Mouse (Mus musculus) 3T3-L1 (cell line): ENCODE measurements around the gene Mtr.

Experiments
- DNase-seq: peaks from one replicate; pipeline ENCODE4 v3.0.0-alpha.2; 2015; ENCODE audit warnings: low read depth, low spot score

The Mtr gene

DNA sequence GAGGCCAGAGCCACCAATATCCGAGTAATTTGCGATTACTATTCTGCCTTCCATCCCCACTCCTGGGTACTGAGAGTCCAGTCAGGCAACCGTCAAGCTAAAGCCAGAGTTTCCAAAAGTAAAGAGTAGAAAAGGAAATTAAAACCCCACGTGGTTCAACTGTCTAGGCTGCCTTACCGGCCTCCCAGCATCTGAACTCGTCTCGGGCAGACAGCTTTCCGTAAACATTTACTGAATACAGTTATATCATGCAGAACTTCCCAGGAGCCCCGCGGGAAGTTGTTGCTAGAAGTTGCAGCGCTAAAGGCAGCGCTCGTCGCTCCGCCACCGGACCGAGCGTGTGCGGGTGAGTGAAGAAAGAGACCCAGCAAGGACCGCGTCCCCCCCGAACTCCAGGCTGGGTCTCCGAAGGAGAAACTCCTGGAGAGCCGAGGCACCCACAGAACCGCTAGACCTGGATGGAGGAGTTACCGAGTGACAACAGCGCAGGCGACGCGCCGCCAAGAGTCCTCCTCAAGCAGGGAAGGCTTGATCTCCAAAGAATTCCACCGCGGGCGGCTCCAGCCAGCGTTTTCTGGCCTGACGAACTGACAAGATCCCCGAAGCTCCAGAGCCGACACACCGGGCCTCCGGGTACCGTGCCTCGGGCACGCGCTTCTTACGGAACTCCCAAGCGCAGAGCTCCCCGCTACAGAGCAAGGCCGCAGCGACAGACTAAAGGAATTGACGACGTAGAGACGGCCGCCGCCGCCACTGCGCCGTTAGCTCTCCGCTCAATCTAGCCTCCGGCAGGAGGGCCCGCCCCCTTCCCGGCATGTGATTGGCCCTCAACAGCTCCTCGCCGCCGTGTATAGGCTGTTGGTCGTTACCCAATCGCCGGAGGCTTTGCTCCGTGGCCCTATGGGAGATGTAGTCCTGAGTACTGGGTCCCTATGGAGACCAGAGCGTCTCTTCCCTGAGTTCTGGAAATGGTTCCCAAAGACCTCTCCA, at the start of gene Mtr:
TSS of gene Mtr (minus strand) at position 723 of the 990 bp plus-strand sequence.
- DNase-seq, result peak; percentile 98

DNA sequence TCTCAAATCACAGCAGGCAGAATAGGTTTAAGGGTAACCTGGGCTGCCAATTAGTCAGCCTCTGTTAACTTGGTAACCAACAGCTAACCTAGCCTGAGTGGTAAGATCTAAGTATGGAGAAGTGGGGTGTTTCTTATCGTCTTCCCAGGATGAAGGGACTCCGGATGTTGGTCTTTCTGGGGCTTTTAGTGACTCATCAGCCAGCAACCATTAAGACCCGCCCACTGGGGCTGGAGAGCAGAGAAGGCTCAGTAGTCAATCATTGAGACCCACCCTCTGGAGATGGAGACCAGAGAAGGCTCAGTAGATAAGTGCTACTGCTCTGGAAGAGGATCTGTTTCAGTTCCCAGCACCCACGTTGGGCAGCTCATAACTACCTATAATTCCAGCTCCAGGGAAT, 49.4 kb upstream of the Mtr start:
- DNase-seq, result no peak

GRCm38 (mm10) chr13:12305540-12305939, 47.6 kb upstream of the Mtr start:
- DNase-seq, result no peak

DNA sequence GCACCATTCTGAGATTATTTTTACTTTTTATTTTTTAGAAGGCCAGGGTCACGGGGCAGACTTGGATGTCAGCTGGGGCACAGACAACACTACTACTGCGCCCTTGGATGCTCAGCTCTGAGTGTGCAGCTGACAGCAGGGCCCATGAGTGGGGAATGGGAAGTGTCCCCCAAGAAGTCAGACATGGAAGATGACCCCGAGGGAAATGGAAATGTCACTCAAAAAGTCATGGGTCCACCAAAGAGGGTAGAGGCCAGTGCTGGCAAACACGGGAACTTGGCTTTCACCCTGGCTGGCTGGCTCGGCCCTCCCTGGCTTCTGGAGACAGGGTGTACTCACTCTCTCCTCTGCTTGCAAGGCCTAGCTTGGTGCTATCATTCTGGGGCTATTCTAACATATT, 47.1 kb upstream of the Mtr start:
- no peak for DNase-seq

- no peak for DNase-seq
Measured at GRCm38 (mm10) chr13:12297777-12298176, 39.9 kb upstream of the Mtr start.

DNA sequence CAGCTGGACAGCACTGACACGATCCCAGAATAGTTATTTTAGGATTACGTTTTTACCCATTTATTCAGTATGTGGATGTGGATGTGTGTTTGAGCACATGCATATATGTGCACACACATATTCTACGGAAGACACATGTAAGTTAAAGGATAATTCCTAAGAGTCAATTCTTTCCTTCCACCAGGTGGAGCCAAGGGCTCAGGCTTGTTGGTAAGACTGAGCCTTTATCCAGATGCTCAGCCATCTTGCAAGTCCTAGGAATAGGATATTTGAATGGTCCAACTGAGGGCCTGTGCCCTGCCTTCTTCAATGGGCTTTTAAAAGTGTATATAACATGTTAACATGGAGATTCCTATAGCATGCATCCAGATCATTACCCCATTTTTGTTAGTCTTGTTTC, 38.8 kb upstream of the Mtr start:
- DNase-seq, result peak; percentile 53

GRCm38 (mm10) chr13:12293810-12294209, 35.9 kb upstream of the Mtr start:
- peak; percentile 56 for DNase-seq

DNA sequence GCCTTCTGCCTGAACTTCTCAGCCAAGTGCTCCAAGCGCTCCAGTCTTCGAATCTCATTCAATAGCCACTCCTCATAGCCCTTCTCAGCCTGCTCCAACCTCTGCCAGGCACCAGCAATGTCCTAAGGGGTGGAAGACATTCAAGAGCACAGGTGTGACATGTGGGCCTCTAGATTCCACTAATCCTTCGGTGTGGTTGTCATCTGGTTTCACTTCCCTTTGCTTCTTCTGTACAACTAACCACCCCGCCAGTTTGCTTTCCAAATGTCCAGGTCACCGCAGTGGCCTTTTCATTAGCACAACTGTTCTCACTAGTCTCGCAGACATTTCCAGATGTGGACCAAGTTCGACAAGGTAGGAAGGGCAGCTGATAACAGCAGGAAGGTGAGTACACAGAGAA, 32.8 kb upstream of the Mtr start:
- no peak for DNase-seq

DNA sequence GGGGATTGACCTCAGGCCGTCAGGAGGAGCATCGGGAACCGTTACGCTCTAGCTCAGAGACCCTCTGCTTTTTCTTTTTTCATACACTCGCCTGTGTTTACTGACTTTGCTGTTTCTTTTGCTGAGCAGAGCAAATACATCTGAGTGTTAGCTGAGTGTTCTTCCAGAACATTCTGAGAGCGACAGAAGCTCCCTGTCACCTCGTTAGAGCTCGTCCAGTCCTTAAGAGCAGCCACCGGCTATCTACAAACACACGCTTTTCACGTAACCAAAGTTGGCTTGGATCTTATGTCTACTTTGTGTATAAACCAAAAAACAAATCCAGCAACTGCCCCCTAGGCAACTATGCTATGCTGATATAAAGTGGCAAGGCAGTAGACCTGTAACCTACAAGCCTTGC, 26.6 kb upstream of the Mtr start:
- no peak for DNase-seq

- peak; percentile 33 for DNase-seq
Measured at GRCm38 (mm10) chr13:12283826-12284225, 25.9 kb upstream of the Mtr start.

DNA sequence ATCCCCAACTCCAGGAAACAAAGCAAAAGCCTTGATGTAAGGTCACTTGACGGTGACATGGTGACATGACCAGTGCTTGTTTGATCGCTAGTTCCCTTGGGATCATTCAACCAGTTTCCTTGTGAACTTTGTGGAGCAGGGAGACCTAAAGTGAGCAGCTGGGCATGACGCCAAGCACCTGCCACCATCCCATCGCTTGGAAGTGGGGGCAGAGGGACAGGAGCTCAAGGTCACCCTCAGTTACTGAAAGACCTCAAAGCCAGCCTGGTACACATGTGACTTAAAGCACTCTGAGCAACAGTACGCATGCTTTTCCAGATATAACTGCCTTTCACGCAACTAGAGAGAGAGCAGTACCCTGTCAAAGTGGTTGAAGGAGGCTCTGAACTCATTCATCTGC, 16.8 kb upstream of the Mtr start:
- DNase-seq, result no peak

DNA sequence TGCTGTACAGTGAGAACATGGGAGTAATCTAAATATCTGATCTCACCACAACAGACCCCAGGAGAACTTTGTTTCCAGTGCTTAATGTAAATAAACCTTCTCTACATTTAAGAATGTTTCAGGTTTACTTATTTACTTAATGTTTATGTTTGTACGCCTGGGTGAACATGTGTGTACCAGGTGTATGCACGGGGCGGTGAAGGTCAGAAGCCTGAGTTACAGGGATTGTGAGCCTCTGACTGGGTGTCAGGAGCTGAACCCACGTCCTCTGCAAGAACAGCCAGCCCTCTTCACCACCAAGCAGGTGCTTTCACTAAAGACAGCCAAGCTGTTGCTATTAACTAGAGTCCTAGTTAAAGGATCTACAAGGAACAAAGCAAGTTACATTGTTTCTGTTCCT, 16.3 kb upstream of the Mtr start:
- no peak for DNase-seq

DNA sequence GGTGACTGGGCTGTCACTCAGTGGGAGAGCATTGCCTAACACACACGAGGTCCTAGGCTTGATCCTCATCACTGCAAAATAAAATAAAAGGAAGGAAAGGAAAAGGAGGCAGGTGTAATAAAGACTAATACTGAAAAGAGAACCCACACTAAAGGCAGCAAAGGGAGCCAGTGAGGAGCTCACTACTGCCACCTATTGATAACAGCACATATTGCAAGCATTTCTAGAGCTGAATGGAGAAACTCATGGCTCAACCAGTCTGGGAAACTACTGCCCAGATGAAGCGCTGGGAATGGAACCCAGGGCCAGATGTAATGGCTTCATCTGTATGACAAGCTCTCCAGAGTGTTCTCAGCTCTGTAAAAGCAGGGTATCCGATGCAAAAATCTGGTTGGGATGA, 15.0 kb upstream of the Mtr start:
- DNase-seq, result peak; percentile 67

DNA sequence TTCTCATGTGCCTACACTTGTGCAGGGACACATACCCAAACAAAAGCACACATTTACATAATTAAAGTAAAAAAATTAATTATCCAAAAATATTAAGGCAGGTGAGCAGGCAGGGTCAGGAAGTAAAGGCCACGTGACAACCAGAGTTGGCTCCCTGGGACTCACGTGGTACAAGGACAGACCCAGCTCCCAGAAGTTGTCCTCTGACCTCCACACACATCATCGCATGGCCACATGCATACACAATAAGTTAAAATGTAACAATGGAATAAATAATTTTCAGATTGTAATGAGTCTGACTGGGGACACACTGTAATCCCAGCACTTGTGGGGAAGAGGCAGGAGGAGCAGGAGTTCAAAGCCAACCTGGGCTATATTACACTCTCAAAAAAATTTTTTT, 10.1 kb upstream of the Mtr start:
- DNase-seq, result no peak

DNA sequence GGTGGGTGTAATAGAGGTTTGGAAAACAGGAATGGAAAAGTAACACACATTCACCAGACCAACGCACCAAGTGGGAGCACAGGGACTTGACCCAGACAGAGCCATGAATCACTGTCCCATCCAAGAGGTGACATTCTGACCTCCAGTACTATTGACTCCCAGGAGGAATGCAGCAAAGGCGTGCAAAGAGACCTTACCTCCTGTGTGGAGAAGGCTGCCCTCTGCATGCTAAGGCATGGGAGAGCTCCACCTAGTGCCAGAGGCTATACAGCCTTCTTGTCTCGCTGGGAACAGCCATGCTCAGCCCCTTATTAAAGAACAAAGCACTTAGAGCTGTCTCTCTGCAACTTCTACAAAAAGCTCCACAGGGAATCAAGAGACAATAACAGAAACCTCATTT, 9.2 kb upstream of the Mtr start:
- DNase-seq, result no peak

DNA sequence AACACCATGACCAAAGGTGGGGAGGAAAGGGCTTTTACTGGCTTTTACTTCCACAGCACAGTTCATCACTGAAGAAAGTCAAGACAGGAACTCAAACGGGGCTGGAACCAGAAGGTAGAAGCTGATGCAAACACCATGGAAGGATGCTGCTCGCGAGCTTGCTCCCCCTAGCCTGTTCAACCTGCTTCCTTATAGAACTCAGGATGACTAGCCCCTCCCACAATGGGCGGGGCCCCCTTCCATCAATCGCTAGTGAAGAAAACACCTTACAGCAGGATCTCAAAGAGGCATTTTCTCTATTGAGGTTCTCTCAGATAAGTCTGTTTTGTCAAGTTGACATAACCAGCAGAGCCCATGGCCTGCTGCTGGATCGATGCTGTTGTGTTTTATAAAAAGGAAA, 6.1 kb upstream of the Mtr start:
- no peak for DNase-seq

GRCm38 (mm10) chr13:12261505-12261904, 3.6 kb upstream of the Mtr start:
- peak; percentile 14 for DNase-seq

DNA sequence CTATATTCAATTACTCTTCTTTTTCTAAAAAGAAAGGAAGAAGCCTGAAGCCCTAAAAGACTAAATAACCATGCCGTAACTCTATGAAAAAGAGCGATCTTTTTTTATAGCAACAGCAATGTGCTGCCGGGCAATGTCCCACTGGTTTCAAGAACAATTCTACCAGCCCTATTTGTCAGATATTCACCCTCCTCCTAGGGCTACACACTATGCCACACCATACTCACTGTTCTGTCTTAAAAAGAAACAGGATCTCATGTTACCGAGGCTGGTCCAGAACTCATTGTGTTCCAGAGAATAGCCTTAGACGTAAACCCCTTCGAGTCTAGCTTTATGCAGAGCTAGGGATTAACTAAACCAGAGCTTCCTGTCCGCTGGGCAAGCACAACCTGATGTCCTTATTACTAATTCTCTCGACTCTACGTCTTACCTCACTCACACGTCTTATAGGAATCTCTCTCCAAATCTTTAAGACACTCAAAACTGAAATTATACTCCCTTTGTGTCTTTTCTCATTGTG, 982 bp downstream of the Mtr start:
- DNase-seq, result peak; percentile 42

- peak; percentile 17 for DNase-seq
Measured at GRCm38 (mm10) chr13:12255911-12256705, 1.8 kb downstream of the Mtr start.

DNA sequence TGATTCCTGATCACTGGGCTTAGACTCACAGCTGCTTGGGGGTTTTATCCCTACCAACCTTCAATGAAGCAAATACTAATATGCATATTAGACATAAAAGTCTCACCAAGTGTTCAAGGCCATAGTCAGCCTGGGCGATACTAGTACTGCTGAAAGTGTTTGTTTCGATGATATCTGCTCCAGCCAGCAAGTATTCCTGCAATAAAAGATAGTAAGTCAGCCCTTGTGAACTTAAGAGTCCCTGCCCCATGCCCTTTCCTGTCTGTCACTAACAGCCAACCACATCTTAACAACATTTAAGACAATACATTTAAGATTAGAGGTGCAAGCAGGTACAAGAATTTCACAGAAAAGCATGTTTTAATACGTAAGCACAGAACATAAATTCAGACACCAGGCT, 7.4 kb downstream of the Mtr start:
- no peak for DNase-seq

DNA sequence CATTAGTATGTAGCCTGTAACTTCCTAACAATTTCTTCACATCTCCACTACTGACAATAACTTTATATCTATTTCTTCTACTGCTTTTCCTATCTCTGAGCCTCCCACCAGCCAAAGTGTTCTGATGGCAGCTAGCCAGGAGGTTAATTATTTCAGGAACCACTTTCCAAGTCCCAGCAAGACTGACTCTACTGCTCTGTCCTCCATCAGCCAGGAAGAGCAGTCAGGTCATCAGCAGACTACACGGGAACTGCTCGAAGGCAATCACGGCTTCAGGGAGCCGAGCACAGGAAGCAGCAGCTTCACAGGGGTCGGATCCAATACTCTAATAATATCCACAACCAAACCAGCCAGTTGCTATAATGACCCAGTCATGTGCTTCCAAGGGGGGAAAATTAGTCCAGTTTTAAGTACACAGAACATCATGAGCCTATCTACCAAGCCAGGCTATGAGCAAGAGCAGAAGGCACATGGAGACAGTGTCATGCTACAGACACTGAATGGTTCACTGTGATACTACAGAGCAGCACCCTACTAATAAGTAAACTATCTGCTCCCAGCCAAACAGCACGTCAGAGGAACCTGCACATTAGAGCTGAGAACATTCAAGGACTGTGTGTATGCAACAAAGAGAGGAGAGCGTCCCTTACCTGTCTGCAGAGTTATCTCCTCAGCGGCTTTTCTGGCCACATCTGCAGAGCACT, 8.6 kb downstream of the Mtr start:
- no peak for DNase-seq

DNA sequence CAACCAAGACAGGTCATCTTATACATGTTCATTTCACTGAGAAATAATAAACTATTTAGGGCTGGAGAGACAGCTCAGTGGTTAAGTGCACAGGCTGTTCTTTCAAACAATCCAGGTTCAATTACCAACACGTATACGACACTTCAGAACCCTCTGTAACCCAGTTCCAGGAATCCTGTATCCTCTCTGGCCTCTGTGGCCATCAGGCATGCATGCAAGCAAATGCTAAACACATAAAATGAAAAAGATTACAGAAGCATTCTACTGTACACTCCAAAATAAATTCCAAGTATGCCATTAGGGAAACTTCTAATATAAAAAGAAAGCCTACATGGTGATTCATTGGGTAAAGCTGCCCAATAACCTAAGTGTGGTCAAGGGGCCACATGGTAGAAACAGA, 12.0 kb downstream of the Mtr start:
- no peak for DNase-seq
